Mouse (Mus musculus): Measurements from ENCODE around the gene Rad50. TPM values are rescaled to one million over a fixed set of nuclear protein-coding genes. Genes with fewer than 3 reads are reported as not detected.

The Rad50 gene
- polyA plus RNA-seq, 1 experiment from 2014 or later, result 28.9 TPM

DNA sequence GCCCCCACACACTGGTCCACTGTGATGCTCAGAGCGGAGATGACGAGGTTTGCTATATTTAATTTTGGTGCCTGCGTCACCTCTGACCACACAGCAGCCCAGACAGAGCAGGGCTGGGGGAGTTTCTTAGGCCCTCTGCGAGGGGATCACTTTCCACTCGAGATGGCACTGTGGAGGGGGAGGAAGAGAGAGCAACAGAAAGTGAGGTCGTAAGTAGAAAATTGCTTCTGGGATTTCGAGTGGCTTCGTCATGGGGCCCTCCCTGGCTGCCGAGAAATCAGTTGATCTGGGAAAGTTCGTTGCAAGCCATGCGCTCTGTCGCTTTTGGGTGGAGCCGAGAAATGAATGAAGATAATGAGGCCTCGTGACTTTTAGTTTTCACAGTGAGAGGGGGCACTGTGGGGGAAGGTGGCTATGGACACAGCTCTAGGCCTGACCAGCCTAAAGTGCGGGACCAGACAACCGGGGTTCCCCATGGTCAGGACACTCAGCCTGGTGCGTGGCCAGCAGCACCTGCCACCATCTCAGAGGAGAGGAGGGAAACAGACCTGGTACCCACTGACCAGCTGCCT, 80.2 kb downstream of the Rad50 start:
- no peak overlapping the region for H3K4me2 ChIP-seq
- no peaks in the 10 kb centered on the region for H3K36me3 ChIP-seq
- H3K4me3 ChIP-seq (replicated peaks), result no peak overlapping the region
- 65% methylated on average over 17 of the region's 17 CpGs for WGBS
- H3K9ac ChIP-seq, result no peak overlapping the region
- no peak for ATAC-seq (ENCODE audit: insufficient read depth, low FRiP score, low read depth)
- no peak overlapping the region for H3K27ac ChIP-seq
- H3K9me3 ChIP-seq, result no peaks in the 10 kb centered on the region
- H3K27me3 ChIP-seq (replicated peaks), result no peaks in the 10 kb centered on the region; the same call in 1 of the 2 replicates
- H3K4me1 ChIP-seq, result no peaks in the 10 kb centered on the region

GRCm38 (mm10) chr11:53624124-53624523, 83.0 kb downstream of the Rad50 start:
- no peak overlapping the region for H3K9ac ChIP-seq
- H3K27me3 ChIP-seq (replicated peaks), result no peaks in the 10 kb centered on the region; the same call in 1 of the 2 replicates
- H3K9me3 ChIP-seq, result no peaks in the 10 kb centered on the region
- no peak for ATAC-seq (ENCODE audit: insufficient read depth, low FRiP score, low read depth)
- no peak overlapping the region for H3K27ac ChIP-seq
- H3K4me3 ChIP-seq (replicated peaks), result no peak overlapping the region
- WGBS, result 94% methylated on average over 2 of the region's 2 CpGs
- no peaks in the 10 kb centered on the region for H3K36me3 ChIP-seq
- H3K4me1 ChIP-seq, result no peaks in the 10 kb centered on the region
- H3K4me2 ChIP-seq, result no peak overlapping the region

DNA sequence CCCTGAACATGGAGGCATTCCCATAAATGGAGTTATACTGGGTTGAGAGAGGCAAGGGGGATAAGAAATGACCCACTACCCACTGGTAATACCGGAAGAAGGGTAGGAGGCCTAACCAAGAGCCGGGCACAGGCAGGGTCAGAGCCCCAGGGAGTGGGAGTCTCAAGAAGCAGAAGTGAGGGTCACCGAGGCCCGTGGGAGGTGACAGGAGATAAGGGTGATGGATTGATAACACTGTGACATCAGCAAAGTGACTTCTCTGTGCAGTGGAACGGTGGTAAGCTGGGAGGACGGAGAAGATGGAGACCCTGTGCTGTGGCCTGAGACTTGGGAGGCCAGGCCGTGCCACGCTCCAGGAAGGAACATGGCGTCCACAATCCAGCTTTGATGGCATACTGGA, 83.5 kb downstream of the Rad50 start:
- H3K9ac ChIP-seq, result no peak overlapping the region
- H3K4me3 ChIP-seq (replicated peaks), result no peak overlapping the region
- H3K9me3 ChIP-seq, result no peaks in the 10 kb centered on the region
- WGBS, result 67% methylated on average over 9 of the region's 9 CpGs
- no peak for ATAC-seq (ENCODE audit: insufficient read depth, low FRiP score, low read depth)
- H3K27me3 ChIP-seq (replicated peaks), result no peaks in the 10 kb centered on the region; the same call in 1 of the 2 replicates
- H3K27ac ChIP-seq, result no peak overlapping the region
- no peaks in the 10 kb centered on the region for H3K36me3 ChIP-seq
- H3K4me2 ChIP-seq, result no peak overlapping the region
- H3K4me1 ChIP-seq, result no peaks in the 10 kb centered on the region

DNA sequence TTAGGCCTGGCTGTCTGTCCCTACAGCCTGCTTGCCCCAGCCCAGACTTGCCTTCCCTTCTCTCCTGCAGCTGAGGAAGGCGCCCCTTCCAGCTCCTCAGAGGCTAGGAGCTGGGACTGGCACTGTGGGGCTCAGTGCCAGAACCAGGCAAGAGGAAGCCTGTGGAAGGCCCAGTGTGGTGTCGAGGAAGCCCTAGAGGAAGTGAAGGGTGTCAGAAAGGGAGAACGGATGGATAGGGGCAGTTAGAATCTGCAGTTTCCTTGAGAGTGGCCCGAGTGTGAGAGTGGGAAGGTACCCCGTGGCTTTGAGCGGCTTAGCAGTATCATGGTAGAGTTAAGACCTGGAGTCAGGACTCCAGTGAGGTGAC, 84.7 kb downstream of the Rad50 start:
- no peak for ATAC-seq (ENCODE audit: insufficient read depth, low FRiP score, low read depth)
- Histone ChIP-seq H3K36me3 (no peaks in the 10 kb centered on the region), H3K27me3 (replicated peaks) (no peaks in the 10 kb centered on the region; the same call in 1 of the 2 replicates), H3K9ac (no peak overlapping the region), H3K4me2 (no peak overlapping the region), H3K27ac (no peak overlapping the region), H3K4me3 (replicated peaks) (no peak overlapping the region), H3K4me1 (no peaks in the 10 kb centered on the region), H3K9me3 (no peaks in the 10 kb centered on the region)
- whole genome bisulfite sequencing, result 68% methylated on average over 6 of the region's 6 CpGs

DNA sequence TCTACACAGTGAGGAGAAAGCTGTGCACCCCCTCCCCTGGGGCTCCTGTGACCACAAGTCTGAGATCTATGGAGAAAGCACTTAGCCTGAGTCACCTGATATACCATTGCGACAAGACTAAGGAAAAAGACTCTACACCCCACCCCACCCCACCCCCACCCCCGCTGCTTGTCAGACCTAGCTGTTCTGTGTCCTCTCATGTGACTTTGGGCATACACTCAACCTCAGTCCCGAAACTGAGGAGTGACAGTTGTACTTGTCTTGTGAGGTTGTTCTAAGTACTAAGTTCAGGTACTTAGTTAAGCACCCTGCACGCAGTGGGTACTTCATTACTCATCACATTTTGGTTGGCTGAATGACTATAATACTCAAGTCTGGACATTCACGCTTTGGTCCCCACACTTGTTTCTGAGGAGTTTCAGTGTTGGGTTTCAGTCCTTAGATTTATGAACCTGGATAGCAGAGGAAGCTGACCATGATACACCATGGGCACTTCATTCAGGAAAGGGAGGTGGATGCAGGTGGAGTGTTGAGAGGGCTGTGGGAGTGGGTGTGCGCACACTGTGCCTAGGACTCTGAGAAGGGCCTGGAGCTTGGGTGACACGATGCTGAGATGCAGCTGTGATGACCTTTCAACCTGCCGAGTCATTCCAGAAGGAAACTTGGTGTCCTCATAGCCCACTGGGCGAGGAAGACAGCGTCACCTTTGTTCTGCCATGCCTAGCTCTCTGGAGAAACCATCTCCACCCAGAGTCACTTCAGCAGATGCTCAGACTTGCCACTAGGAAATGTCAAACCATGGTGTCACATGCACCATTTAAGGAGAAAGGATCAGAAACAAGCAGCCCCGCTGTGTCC, 85.3 kb downstream of the Rad50 start:
- WGBS, result 87% methylated on average over 11 of the region's 11 CpGs
- H3K36me3 ChIP-seq, result no peaks in the 10 kb centered on the region
- no peak overlapping the region for H3K4me3 ChIP-seq (replicated peaks)
- no peak overlapping the region for H3K27ac ChIP-seq
- H3K4me1 ChIP-seq, result no peaks in the 10 kb centered on the region
- H3K27me3 ChIP-seq (replicated peaks), result no peaks in the 10 kb centered on the region
- no peak for ATAC-seq (ENCODE audit: insufficient read depth, low FRiP score, low read depth)
- no peak overlapping the region for H3K4me2 ChIP-seq
- H3K9me3 ChIP-seq, result no peaks in the 10 kb centered on the region
- H3K9ac ChIP-seq, result no peak overlapping the region

GRCm38 (mm10) chr11:53620094-53620493, 87.0 kb downstream of the Rad50 start:
- Histone ChIP-seq H3K9me3 (no peaks in the 10 kb centered on the region), H3K4me2 (no peak overlapping the region), H3K36me3 (no peaks in the 10 kb centered on the region), H3K4me3 (replicated peaks) (no peak overlapping the region), H3K4me1 (no peaks in the 10 kb centered on the region), H3K9ac (no peak overlapping the region), H3K27me3 (replicated peaks) (no peaks in the 10 kb centered on the region), H3K27ac (no peak overlapping the region)
- 85% methylated on average over 4 of the region's 4 CpGs for WGBS
- ATAC-seq (ENCODE audit: insufficient read depth, low FRiP score, low read depth), result no peak

DNA sequence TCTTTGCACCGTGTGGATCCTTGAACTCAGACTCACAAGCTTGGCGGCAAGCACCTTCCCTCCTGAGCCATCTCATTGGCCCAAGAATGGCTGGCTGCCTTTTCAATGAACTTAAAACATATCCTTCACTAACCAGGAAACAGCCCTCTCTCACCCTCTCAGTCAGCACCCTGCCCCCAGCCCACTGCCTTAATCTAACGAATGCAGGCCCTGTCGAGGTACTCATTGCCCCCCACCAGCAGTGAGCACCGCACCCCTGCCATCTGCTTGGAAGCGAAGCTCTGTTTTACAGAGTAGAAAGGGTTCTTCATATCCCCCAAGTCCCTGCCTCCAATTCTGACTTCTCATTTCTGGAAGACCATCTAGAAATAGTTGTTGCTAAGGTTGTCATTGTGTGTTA, 87.7 kb downstream of the Rad50 start:
- Histone ChIP-seq H3K27ac (no peak overlapping the region), H3K4me1 (no peaks in the 10 kb centered on the region), H3K4me3 (replicated peaks) (no peak overlapping the region), H3K9ac (no peak overlapping the region), H3K9me3 (no peaks in the 10 kb centered on the region), H3K4me2 (no peak overlapping the region), H3K36me3 (no peaks in the 10 kb centered on the region), H3K27me3 (replicated peaks) (no peaks in the 10 kb centered on the region)
- no peak for ATAC-seq (ENCODE audit: insufficient read depth, low FRiP score, low read depth)
- 60% methylated on average over 6 of the region's 6 CpGs for WGBS

DNA sequence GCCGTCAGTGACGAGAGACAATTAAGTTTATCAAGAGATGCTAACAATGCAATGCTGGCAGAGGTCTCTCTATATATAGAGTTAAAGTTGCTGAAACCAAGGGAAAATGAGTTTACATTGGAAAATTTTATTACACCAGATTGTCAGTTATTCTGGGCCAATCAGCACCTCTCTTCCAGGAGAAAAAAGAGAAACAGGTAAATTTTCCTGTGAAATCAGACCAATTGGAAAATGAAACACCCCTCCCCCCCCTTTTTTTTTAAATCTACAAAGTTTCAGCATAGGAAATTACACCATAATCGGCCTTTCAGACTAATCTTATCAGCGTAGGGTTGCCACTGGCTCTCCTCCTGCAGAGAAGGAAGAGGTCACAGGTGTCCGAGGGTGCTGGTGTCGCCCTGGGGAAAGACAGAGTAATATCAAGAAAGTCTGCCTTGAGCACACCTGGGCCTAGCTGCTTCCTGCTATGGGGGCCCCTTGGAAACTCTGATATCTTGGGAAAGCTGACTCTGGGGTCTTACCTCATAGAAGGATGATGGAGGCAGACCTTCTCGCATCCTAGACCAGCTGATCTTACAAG, 88.4 kb downstream of the Rad50 start, which contains the start of gene Il4:
Gene Il4, minus strand, starts transcription at position 51 of the 580 bp plus-strand sequence.
- no peak within 1 kb of the TSS for H3K4me3 ChIP-seq (replicated peaks)
- WGBS, result 74% methylated on average over 7 of the region's 7 CpGs
- H3K36me3 ChIP-seq, result no peaks in the 10 kb centered on the region
- no peaks in the 10 kb centered on the region for H3K4me1 ChIP-seq
- no peak within 1 kb of the TSS for H3K27ac ChIP-seq
- no peak within 1 kb of the TSS for H3K4me2 ChIP-seq
- H3K9me3 ChIP-seq, result no peaks in the 10 kb centered on the region
- no peaks in the 10 kb centered on the region for H3K27me3 ChIP-seq (replicated peaks)
- H3K9ac ChIP-seq, result no peak within 1 kb of the TSS
- ATAC-seq (ENCODE audit: insufficient read depth, low FRiP score, low read depth), result no peak

GRCm38 (mm10) chr11:53617562-53618109, 89.5 kb downstream of the Rad50 start:
- Histone ChIP-seq H3K4me2 (no peak overlapping the region), H3K36me3 (no peaks in the 10 kb centered on the region), H3K27me3 (replicated peaks) (no peaks in the 10 kb centered on the region), H3K9me3 (no peaks in the 10 kb centered on the region), H3K9ac (no peak overlapping the region), H3K27ac (no peak overlapping the region), H3K4me1 (no peaks in the 10 kb centered on the region), H3K4me3 (replicated peaks) (no peak overlapping the region)
- ATAC-seq (ENCODE audit: insufficient read depth, low FRiP score, low read depth), result no peak
- 58% methylated on average over 4 of the region's 4 CpGs for WGBS

- Histone ChIP-seq H3K27ac (no peak overlapping the region), H3K9me3 (no peaks in the 10 kb centered on the region), H3K36me3 (no peaks in the 10 kb centered on the region), H3K4me3 (replicated peaks) (no peak overlapping the region), H3K4me1 (no peaks in the 10 kb centered on the region), H3K4me2 (no peak overlapping the region), H3K9ac (no peak overlapping the region), H3K27me3 (replicated peaks) (no peaks in the 10 kb centered on the region)
- WGBS, result 58% methylated on average over 8 of the region's 8 CpGs
- no peak for ATAC-seq (ENCODE audit: insufficient read depth, low FRiP score, low read depth)
Measured at GRCm38 (mm10) chr11:53616748-53617558, 90.2 kb downstream of the Rad50 start.

GRCm38 (mm10) chr11:53615575-53615974, 91.5 kb downstream of the Rad50 start:
- Histone ChIP-seq H3K9me3 (no peaks in the 10 kb centered on the region), H3K27me3 (replicated peaks) (no peaks in the 10 kb centered on the region), H3K27ac (no peak overlapping the region), H3K36me3 (no peaks in the 10 kb centered on the region), H3K9ac (no peak overlapping the region), H3K4me3 (replicated peaks) (no peak overlapping the region), H3K4me1 (no peaks in the 10 kb centered on the region), H3K4me2 (no peak overlapping the region)
- ATAC-seq (ENCODE audit: insufficient read depth, low FRiP score, low read depth), result no peak
- 87% methylated on average over 8 of the region's 8 CpGs for WGBS

Measured in stomach, embryonic 15.5 days (tissue).